Mouse (Mus musculus): Measurements from ENCODE around the gene Mast4. TPM values are rescaled to one million over a fixed set of nuclear protein-coding genes. Genes with fewer than 3 reads are reported as not detected.

The Mast4 gene
- polyA plus RNA-seq, 1 experiment from 2014 or later: 41.1 TPM

DNA sequence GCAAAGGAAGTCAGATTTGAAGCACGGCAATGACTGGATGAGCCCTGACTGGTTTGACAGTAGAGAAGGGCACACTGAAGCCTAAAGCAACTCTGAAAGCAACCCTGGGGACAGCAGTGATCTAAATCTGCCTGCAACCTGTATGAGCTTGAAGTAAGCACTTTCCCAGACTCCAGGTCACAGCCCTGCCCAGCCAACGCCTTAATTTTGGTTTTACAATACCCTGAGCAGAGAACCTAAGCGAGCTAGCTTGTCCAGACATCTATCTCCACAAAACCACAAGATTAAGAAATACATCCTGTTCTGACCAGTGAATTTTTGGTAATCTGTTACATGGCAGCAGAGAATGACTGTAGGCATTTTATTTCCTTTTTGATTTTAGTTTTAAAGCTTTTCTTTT is 485.2 kb downstream of the Mast4 start:
- no peaks in the 10 kb centered on the region for H3K27me3 ChIP-seq (replicated peaks)
- H3K4me1 ChIP-seq: no peaks in the 10 kb centered on the region
- ATAC-seq (replicated peaks): no peak
- no peaks in the 10 kb centered on the region for H3K9me3 ChIP-seq
- H3K4me3 ChIP-seq: no peak overlapping the region
- 77% methylated on average over 3 of the region's 3 CpGs for WGBS
- H3K36me3 ChIP-seq (replicated peaks): no peaks in the 10 kb centered on the region
- H3K27ac ChIP-seq: no peak overlapping the region
- H3K4me2 ChIP-seq: no peak overlapping the region
- no peak overlapping the region for H3K9ac ChIP-seq

DNA sequence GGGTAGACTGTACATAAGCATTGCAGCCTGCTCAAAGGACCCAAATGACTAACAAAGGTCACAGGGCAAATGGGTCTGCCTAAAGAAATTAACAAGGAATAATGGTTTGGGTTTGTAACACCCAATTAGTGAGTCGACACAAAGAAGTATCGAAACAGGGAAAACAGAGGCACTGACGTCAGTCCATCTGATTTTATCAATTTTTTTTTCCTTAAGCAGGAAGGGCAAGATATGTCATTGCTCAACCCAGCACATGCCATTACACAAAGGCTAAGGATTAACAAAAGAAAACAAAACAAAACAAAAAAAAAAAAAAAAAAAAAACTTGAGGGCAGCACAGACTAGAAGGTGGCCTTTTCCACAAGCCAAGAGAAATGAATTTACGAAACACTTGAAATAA is 487.8 kb downstream of the Mast4 start:
- Histone ChIP-seq H3K27me3 (replicated peaks) (no peaks in the 10 kb centered on the region), H3K9ac (no peak overlapping the region), H3K4me3 (no peak overlapping the region), H3K4me1 (0 out of 2 replicates have a peak, but pooled peaks cover 5% of the 10 kb centered on the region), H3K27ac (no peak overlapping the region), H3K36me3 (replicated peaks) (no peaks in the 10 kb centered on the region), H3K9me3 (no peaks in the 10 kb centered on the region), H3K4me2 (no peak overlapping the region)
- no peak for ATAC-seq (replicated peaks)
- 83% methylated on average over 4 of the region's 4 CpGs for WGBS

DNA sequence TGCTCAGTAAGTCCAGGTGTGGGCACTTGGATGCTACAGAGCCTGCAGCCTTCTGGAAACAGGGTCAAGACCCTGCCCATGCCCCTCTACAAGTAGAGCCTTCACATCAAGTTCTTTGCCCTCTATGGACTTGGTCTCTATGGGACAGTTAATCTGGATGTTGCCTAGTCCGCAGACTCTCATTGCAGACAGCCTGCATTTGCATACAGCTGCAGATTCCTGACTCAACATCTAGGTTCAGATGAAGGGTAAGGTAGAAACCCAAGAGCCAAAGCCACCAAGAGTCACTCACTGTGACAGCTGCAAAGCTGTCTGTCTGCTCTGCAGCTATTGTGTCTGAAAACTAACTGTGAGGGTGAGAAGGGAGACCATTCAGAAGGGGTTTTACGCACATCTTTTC is 491.6 kb downstream of the Mast4 start:
- Histone ChIP-seq H3K27ac (no peak overlapping the region), H3K27me3 (replicated peaks) (no peaks in the 10 kb centered on the region), H3K36me3 (replicated peaks) (no peaks in the 10 kb centered on the region), H3K9ac (no peak overlapping the region), H3K4me1 (0 out of 2 replicates have a peak, but pooled peaks cover 5% of the 10 kb centered on the region), H3K4me2 (no peak overlapping the region), H3K4me3 (no peak overlapping the region), H3K9me3 (no peaks in the 10 kb centered on the region)
- 19% methylated on average over 2 of the region's 2 CpGs for WGBS
- no peak for ATAC-seq (replicated peaks)

GRCm38 (mm10) chr13:102842237-102842636 is 492.1 kb downstream of the Mast4 start:
- Histone ChIP-seq H3K9me3 (no peaks in the 10 kb centered on the region), H3K4me3 (no peak overlapping the region), H3K36me3 (replicated peaks) (no peaks in the 10 kb centered on the region), H3K27me3 (replicated peaks) (no peaks in the 10 kb centered on the region), H3K9ac (no peak overlapping the region), H3K4me1 (0 out of 2 replicates have a peak, but pooled peaks cover 5% of the 10 kb centered on the region), H3K4me2 (no peak overlapping the region), H3K27ac (no peak overlapping the region)
- no peak for ATAC-seq (replicated peaks)
- WGBS: 63% methylated on average over 8 of the region's 8 CpGs

DNA sequence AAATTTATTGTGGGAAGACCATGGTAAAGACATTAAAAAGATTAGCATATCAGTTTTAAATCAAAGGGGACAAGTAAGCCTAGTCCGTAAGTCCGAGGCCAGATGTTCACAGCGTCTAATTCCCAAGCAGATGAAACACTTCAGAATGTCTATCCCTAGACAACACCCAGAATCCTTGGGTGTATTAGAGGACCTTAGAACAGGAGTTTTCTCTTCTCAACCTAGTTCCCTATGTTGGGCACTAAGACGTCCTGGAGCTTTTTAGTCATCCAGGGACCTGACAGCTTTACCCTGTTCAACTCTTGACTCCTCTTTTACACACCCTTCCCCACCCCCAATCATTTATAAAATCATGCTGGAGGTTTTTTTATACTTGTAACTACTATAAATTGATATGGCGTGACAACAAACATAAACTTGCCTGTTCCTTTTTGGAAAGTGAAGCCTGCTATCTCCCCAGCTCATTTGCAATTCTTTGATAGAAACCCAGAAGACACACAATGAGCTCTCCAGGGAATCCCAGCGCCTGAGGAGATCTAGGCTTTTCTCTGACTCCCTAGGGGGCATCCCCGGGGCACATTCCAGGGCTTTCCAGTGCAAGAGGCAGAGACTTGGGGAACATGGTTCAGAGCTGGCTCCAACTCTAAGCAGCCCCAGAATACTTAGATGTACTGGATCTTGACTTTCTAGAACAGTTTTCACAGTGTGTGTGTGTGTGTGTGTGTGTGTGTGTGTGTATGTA is 494.4 kb downstream of the Mast4 start:
- 28% methylated on average over 7 of the region's 7 CpGs for WGBS

GRCm38 (mm10) chr13:102837427-102837826 is 496.9 kb downstream of the Mast4 start:
- no peak for ATAC-seq (replicated peaks)
- WGBS: 80% methylated on average over 4 of the region's 4 CpGs
- no peak overlapping the region for H3K9ac ChIP-seq
- H3K27me3 ChIP-seq (replicated peaks): no peaks in the 10 kb centered on the region
- H3K9me3 ChIP-seq: no peaks in the 10 kb centered on the region
- 0 out of 2 replicates have a peak, but pooled peaks cover 3% of the 10 kb centered on the region for H3K4me1 ChIP-seq
- H3K4me2 ChIP-seq: no peak overlapping the region
- H3K27ac ChIP-seq: no peak overlapping the region
- H3K4me3 ChIP-seq: no peak overlapping the region
- H3K36me3 ChIP-seq (replicated peaks): no peaks in the 10 kb centered on the region

More for the DNA sequence above, 494.4 kb downstream of the Mast4 start:
- Histone ChIP-seq H3K4me1 (0 out of 2 replicates have a peak, but pooled peaks cover 5% of the 10 kb centered on the region), H3K4me3 (no peak overlapping the region), H3K36me3 (replicated peaks) (no peaks in the 10 kb centered on the region), H3K9me3 (no peaks in the 10 kb centered on the region), H3K4me2 (no peak overlapping the region), H3K27ac (no peak overlapping the region), H3K9ac (no peak overlapping the region), H3K27me3 (replicated peaks) (no peaks in the 10 kb centered on the region)
- ATAC-seq (replicated peaks): no peak

DNA sequence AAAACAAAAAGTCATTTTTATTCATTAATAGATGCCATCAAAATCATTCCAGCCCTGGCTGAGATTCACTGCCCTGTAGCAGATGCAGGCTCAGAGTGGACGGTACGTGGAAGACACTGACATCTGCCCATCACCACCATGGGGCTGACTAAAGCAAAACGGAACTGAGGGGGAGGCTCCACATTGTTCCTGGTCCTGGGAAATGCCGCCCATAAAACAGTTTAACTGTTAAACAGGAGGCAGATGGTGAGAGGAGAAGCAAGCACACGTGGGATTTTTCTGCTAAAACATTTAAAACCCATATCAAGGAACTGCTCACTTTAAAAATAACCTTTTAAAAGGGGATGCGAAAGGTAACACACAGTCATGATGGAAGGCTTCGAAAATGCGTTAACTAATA is 499.0 kb downstream of the Mast4 start:
- no peaks in the 10 kb centered on the region for H3K27me3 ChIP-seq (replicated peaks)
- 64% methylated on average over 8 of the region's 8 CpGs for WGBS
- ATAC-seq (replicated peaks): no peak
- no peaks in the 10 kb centered on the region for H3K4me1 ChIP-seq
- no peaks in the 10 kb centered on the region for H3K9me3 ChIP-seq
- no peak overlapping the region for H3K27ac ChIP-seq
- no peak overlapping the region for H3K9ac ChIP-seq
- H3K4me3 ChIP-seq: no peak overlapping the region
- no peaks in the 10 kb centered on the region for H3K36me3 ChIP-seq (replicated peaks)
- no peak overlapping the region for H3K4me2 ChIP-seq

- Histone ChIP-seq H3K9me3 (no peaks in the 10 kb centered on the region), H3K4me3 (no peak overlapping the region), H3K9ac (no peak overlapping the region), H3K36me3 (replicated peaks) (no peaks in the 10 kb centered on the region), H3K27me3 (replicated peaks) (no peaks in the 10 kb centered on the region), H3K4me1 (no peaks in the 10 kb centered on the region), H3K27ac (no peak overlapping the region), H3K4me2 (no peak overlapping the region)
- WGBS: 62% methylated on average over 4 of the region's 4 CpGs
- no peak for ATAC-seq (replicated peaks)
Measured at GRCm38 (mm10) chr13:102818287-102818686, 516.0 kb downstream of the Mast4 start.

- WGBS: 94% methylated on average over 7 of the region's 7 CpGs
- no peaks in the 10 kb centered on the region for H3K36me3 ChIP-seq (replicated peaks)
- no peak overlapping the region for H3K9ac ChIP-seq
- H3K4me1 ChIP-seq: peaks cover 3% of the 10 kb centered on the region
- H3K4me3 ChIP-seq: no peak overlapping the region
- no peaks in the 10 kb centered on the region for H3K27me3 ChIP-seq (replicated peaks)
- no peak for ATAC-seq (replicated peaks)
- H3K9me3 ChIP-seq: no peaks in the 10 kb centered on the region
- H3K27ac ChIP-seq: no peak overlapping the region
- no peak overlapping the region for H3K4me2 ChIP-seq
Measured at GRCm38 (mm10) chr13:102816689-102817088, 517.6 kb downstream of the Mast4 start.

DNA sequence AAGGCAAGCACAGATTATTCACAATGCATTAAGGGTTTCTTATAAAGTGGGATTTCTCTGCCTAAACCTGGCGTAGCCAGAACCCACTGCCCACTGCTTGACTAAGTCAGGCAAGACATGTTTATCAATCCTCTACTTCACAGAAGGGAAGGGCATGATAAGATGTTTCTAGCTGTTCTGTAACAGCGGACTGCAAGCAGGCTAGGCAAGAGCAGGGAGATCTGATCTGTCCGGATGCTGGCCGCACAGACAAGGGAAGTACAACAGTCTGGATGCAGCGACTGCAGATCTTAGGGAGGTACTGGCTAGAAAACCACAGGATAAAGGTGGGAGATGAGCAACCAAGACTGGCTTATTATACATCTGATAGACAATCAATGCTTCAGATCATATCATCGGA is 519.1 kb downstream of the Mast4 start:
- no peak for ATAC-seq (replicated peaks)
- Histone ChIP-seq H3K4me3 (no peak overlapping the region), H3K4me1 (peaks cover 17% of the 10 kb centered on the region), H3K27me3 (replicated peaks) (no peaks in the 10 kb centered on the region), H3K27ac (no peak overlapping the region), H3K4me2 (no peak overlapping the region), H3K9ac (no peak overlapping the region), H3K36me3 (replicated peaks) (no peaks in the 10 kb centered on the region), H3K9me3 (no peaks in the 10 kb centered on the region)
- 90% methylated on average over 6 of the region's 6 CpGs for WGBS

- H3K27me3 ChIP-seq (replicated peaks): no peaks in the 10 kb centered on the region
- peak overlapping the region; percentile 18; the same call in 1 of the 2 replicates for H3K9ac ChIP-seq
- peaks cover 24% of the 10 kb centered on the region for H3K4me1 ChIP-seq
- no peaks in the 10 kb centered on the region for H3K36me3 ChIP-seq (replicated peaks)
- no peaks in the 10 kb centered on the region for H3K9me3 ChIP-seq
- H3K4me2 ChIP-seq: peak overlapping the region; percentile 53
- peak; percentile 76 for ATAC-seq (replicated peaks)
- H3K27ac ChIP-seq: 0 out of 2 replicates have a peak overlapping the region, but pooled peaks have one; percentile 35
- peak overlapping the region; percentile 31 for H3K4me3 ChIP-seq
- 16% methylated on average over 15 of the region's 15 CpGs for WGBS
Measured at GRCm38 (mm10) chr13:102811129-102811832, 523.0 kb downstream of the Mast4 start.

DNA sequence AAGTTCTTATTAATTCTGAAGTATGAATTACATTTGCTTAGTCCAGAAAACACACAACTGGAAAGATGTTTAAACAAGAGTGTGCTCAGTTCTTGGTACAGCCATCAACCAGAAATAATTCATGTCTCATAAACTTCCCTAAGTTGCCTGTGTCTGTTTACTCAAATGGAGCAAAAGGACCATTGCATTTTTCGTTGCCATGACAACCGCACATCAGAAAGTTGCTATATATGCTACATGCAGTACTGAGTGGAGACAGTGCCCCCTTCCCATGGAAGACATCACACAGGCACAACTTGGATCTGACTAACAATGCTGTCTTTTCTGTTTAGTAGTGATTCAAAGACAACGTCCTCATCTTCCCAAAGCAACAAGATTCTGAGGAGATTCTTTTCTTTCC is 527.6 kb downstream of the Mast4 start:
- no peaks in the 10 kb centered on the region for H3K27me3 ChIP-seq (replicated peaks)
- WGBS: 85% methylated on average over 3 of the region's 3 CpGs
- H3K36me3 ChIP-seq (replicated peaks): no peaks in the 10 kb centered on the region
- ATAC-seq (replicated peaks): no peak; the same call in 1 of the 2 replicates
- no peaks in the 10 kb centered on the region for H3K9me3 ChIP-seq
- no peak overlapping the region for H3K4me2 ChIP-seq
- no peak overlapping the region for H3K9ac ChIP-seq
- H3K4me1 ChIP-seq: peaks cover 20% of the 10 kb centered on the region
- no peak overlapping the region for H3K4me3 ChIP-seq
- no peak overlapping the region for H3K27ac ChIP-seq
